Mouse (Mus musculus) liver, embryonic 11.5 days (tissue): Measurements from ENCODE around the gene Gm12166. TPM values are rescaled to one million over a fixed set of nuclear protein-coding genes. Genes with fewer than 3 reads are reported as not detected.
A peak's percentile ranks its signal among the peaks of the same experiment; 100 is the strongest.

Experiments used
- ATAC-seq: fragments of 200-750 bp; cut with Nextera tagmentation; replicated peaks from 2 replicates; pipeline ENCODE4 v1.8.0; 2017; ENCODE audit warnings: moderate number of reproducible peaks, mild to moderate bottlenecking, moderate TSS enrichment, moderate library complexity; ENCODE audit not compliant: low FRiP score
- DNase-seq: peaks from one replicate; pipeline ENCODE4 v3.0.0-alpha.2; 2017; ENCODE audit warnings: low spot score
- H3K27ac ChIP-seq: fragments of 300-500 bp; sonication (generic); 2 replicates; pipeline ENCODE4 v1.5.1; 2014; ENCODE audit warnings: mild to moderate bottlenecking, low read depth, low read length, control low read depth
- H3K27me3 ChIP-seq: fragments of 300-500 bp; sonication (generic); replicated peaks from 2 replicates; pipeline ENCODE4 v1.6.1; 2014; ENCODE audit warnings: low read length, mixed read lengths; ENCODE audit not compliant: control insufficient read depth, insufficient read depth
- H3K36me3 ChIP-seq: fragments of 300-500 bp; sonication (generic); 2 replicates; pipeline ENCODE4 v1.6.1; 2014; ENCODE audit warnings: mild to moderate bottlenecking, low read length, moderate library complexity, mixed read lengths; ENCODE audit not compliant: control insufficient read depth, insufficient read depth
- H3K4me1 ChIP-seq: fragments of 300-500 bp; sonication (generic); replicated peaks from 2 replicates; pipeline ENCODE4 v1.6.1; 2014; ENCODE audit warnings: low read length, mixed read lengths; ENCODE audit not compliant: control insufficient read depth, insufficient read depth
- H3K4me2 ChIP-seq: fragments of 300-500 bp; sonication (generic); 2 replicates; pipeline ENCODE4 v1.6.1; 2014; ENCODE audit warnings: mild to moderate bottlenecking, control low read depth, moderate library complexity
- H3K4me3 ChIP-seq: fragments of 300-500 bp; sonication (generic); 2 replicates; pipeline ENCODE4 v1.5.1; 2014; ENCODE audit warnings: low read depth, low read length, control low read depth
- H3K9ac ChIP-seq: fragments of 300-500 bp; sonication (generic); 2 replicates; pipeline ENCODE4 v1.6.1; 2014; ENCODE audit warnings: low read depth, low read length, control low read depth
- H3K9me3 ChIP-seq: fragments of 300-500 bp; sonication (generic); 2 replicates; pipeline ENCODE4 v1.6.1; 2016; ENCODE audit warnings: low read length, inconsistent platforms, mixed read lengths; ENCODE audit not compliant: control insufficient read depth
- WGBS: fragments of 180-500 bp; shearing (Covaris S2); extraction: QIAGEN DNeasy Blood & Tissue Kit; methylation state at CpG from one replicate; pipeline ENCODE4 v1.1.7; 2014; 5-methylcytosine and 5-hydroxymethylcytosine counted together
- microRNA-seq: library from miRNA; unstranded; fragments of <30 nt; microRNA quantifications from one replicate; pipeline ENCODE4, GENCODE M21; 2017; ENCODE audit warnings: borderline number of aligned reads
- polyA plus RNA-seq: library from polyadenylated mRNA; unstranded; fragments of >200 nt; fragmentation: Nextera tagmentation; extraction: Ambion mirVana; gene quantifications from 2 replicates; pipeline ENCODE4 v1.2.1, GENCODE M21; 2014

Gene Gm12166
- polyA plus RNA-seq, 1 experiment from 2014 or later = 5.5 TPM

DNA sequence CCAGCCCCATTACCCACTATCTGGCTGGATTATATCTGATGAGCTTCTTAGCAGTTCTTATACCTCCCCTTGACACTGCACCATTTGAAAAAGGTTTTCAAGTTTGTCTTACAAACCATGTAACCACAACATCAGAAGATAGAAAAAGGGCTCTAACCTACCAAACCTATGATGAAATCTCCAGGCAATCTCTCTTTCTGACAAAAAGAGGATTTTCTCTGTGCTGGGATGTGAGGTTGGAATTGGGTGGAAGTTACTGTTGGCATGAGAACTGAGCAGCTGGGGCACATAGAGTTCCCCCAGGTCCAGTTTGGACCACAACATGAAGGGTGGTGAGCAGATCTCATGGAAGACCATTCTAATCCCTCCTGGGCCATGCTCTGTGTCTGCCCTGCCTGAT is 30.3 kb downstream of the Gm12166 start:
- H3K27me3 ChIP-seq = no peaks in the 10 kb centered on the region
- H3K27ac ChIP-seq = no peak overlapping the region
- no peak for ATAC-seq
- H3K9me3 ChIP-seq = no peaks in the 10 kb centered on the region
- no peaks in the 10 kb centered on the region for H3K36me3 ChIP-seq
- no peak overlapping the region for H3K9ac ChIP-seq
- no peak overlapping the region for H3K4me3 ChIP-seq
- H3K4me2 ChIP-seq = no peak overlapping the region
- DNase-seq = no peak
- H3K4me1 ChIP-seq = no peaks in the 10 kb centered on the region

GRCm38 (mm10) chr11:46020246-46020645 is 31.9 kb downstream of the Gm12166 start:
- 61% methylated on average over 1 of the region's 1 CpGs for WGBS
- no peak for DNase-seq
- H3K4me2 ChIP-seq = no peak overlapping the region

DNA sequence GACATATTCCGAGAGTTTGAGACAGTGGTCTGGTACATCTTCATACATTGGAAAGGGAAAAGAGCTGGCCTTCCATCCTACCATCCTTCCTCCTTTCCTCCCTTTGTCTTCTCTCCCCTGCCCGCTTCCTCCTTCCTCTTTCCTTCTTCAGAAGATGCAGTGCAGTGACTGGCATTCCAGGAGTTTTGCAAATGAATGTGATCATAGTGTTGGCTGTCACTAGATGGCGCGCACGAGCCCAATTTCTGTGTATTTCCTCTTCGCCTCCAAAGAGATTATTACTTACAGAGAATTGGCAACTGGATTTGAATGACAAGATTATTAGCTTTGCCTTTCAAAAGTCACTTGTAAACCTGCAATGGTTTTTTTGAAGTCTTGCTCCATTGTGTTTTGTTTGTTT is 36.1 kb downstream of the Gm12166 start:
- no peaks in the 10 kb centered on the region for H3K36me3 ChIP-seq
- no peak overlapping the region for H3K4me2 ChIP-seq
- DNase-seq (peak; percentile 57), ATAC-seq (no peak)
- no peak overlapping the region for H3K9ac ChIP-seq
- H3K27me3 ChIP-seq = no peaks in the 10 kb centered on the region
- H3K4me3 ChIP-seq = no peak overlapping the region
- WGBS = 20% methylated on average over 6 of the region's 6 CpGs
- H3K9me3 ChIP-seq = no peaks in the 10 kb centered on the region
- no peak overlapping the region for H3K27ac ChIP-seq
- no peaks in the 10 kb centered on the region for H3K4me1 ChIP-seq

More at GRCm38 (mm10) chr11:46020246-46020645, 31.9 kb downstream of the Gm12166 start:
- ATAC-seq = no peak
- Histone ChIP-seq H3K4me1 (no peaks in the 10 kb centered on the region), H3K4me3 (no peak overlapping the region), H3K36me3 (no peaks in the 10 kb centered on the region), H3K9me3 (no peaks in the 10 kb centered on the region), H3K27me3 (no peaks in the 10 kb centered on the region), H3K27ac (no peak overlapping the region), H3K9ac (no peak overlapping the region)

Small RNA genes within 50 kb of the gene (microRNA-seq; reads per million reads assigned to microRNA genes)
- gene Mir8100 = not detected

Other genes with a start within 250 kb of the Gm12166 start
- gene Clint1, start 200.3 kb downstream of the Gm12166 start, polyA plus RNA-seq = 102 and 113 TPM in 2 replicates
- 7.3 and 8.3 TPM in 2 replicates for gene Lsm11, start 107.4 kb downstream of the Gm12166 start, polyA plus RNA-seq
- gene Thg1l, start 96.8 kb downstream of the Gm12166 start, polyA plus RNA-seq = 18.2 and 19.1 TPM in 2 replicates
- gene Sox30, start 72.0 kb downstream of the Gm12166 start, polyA plus RNA-seq = 0.05 and 0.08 TPM in 2 replicates
- 8.5 and 8.8 TPM in 2 replicates for gene Adam19, start 3.7 kb upstream of the Gm12166 start, polyA plus RNA-seq
- 0.33 and 0.48 TPM in 2 replicates for gene Nipal4, start 114.2 kb upstream of the Gm12166 start, polyA plus RNA-seq
- 0.13 TPM in 1 of 2 replicates, not detected in the other for gene Fndc9, start 183.2 kb upstream of the Gm12166 start, polyA plus RNA-seq